Mouse (Mus musculus) spleen, postnatal 4 days (tissue): ENCODE measurements around the gene Ppp2r2c.

Source experiments
- DNase-seq, 2 experiments: peaks; one replicate each; pipeline ENCODE4 v3.0.0; 2022; ENCODE audit warnings: low spot score in 2 of 2

Gene Ppp2r2c

GRCm38 (mm10) chr5:36895621-36896573 is 27.6 kb downstream of the Ppp2r2c start:
- no peak for DNase-seq

GRCm38 (mm10) chr5:36897999-36898398 is 29.7 kb downstream of the Ppp2r2c start:
- no peak for DNase-seq

- no peak for DNase-seq
Observed at GRCm38 (mm10) chr5:36898415-36899109, 30.2 kb downstream of the Ppp2r2c start.

GRCm38 (mm10) chr5:36899392-36899791 is 31.1 kb downstream of the Ppp2r2c start:
- DNase-seq: no peak

- DNase-seq: no peak
Observed at GRCm38 (mm10) chr5:36900189-36900619, 31.9 kb downstream of the Ppp2r2c start.

GRCm38 (mm10) chr5:36902807-36903206 is 34.5 kb downstream of the Ppp2r2c start:
- no peak for DNase-seq

GRCm38 (mm10) chr5:36904131-36904530 is 35.8 kb downstream of the Ppp2r2c start:
- DNase-seq: no peak

- DNase-seq: no peak
Observed at GRCm38 (mm10) chr5:36904703-36905102, 36.4 kb downstream of the Ppp2r2c start.

GRCm38 (mm10) chr5:36905216-36905615 is 36.9 kb downstream of the Ppp2r2c start:
- DNase-seq: no peak

GRCm38 (mm10) chr5:36907695-36908094 is 39.4 kb downstream of the Ppp2r2c start:
- no peak for DNase-seq

- DNase-seq: no peak
Observed at GRCm38 (mm10) chr5:36909545-36909944, 41.2 kb downstream of the Ppp2r2c start.

GRCm38 (mm10) chr5:36910980-36911379 is 42.7 kb downstream of the Ppp2r2c start:
- DNase-seq: no peak

- no peak for DNase-seq
Observed at GRCm38 (mm10) chr5:36911759-36912352, 43.5 kb downstream of the Ppp2r2c start.

- no peak for DNase-seq
Observed at GRCm38 (mm10) chr5:36912602-36913310, 44.4 kb downstream of the Ppp2r2c start.

- DNase-seq: no peak
Observed at GRCm38 (mm10) chr5:36915256-36915655, 46.9 kb downstream of the Ppp2r2c start.

GRCm38 (mm10) chr5:36916581-36916980 is 48.3 kb downstream of the Ppp2r2c start:
- DNase-seq: no peak

- DNase-seq: no peak
Observed at GRCm38 (mm10) chr5:36917245-36917644, 48.9 kb downstream of the Ppp2r2c start.

GRCm38 (mm10) chr5:36918016-36918415 is 49.7 kb downstream of the Ppp2r2c start:
- no peak for DNase-seq

GRCm38 (mm10) chr5:36920072-36920471 is 51.8 kb downstream of the Ppp2r2c start:
- DNase-seq: no peak

GRCm38 (mm10) chr5:36921871-36922270 is 53.6 kb downstream of the Ppp2r2c start:
- no peak for DNase-seq

- DNase-seq: no peak
Observed at GRCm38 (mm10) chr5:36922811-36923210, 54.5 kb downstream of the Ppp2r2c start.
